Mouse (Mus musculus) thymus, postnatal 14 days (tissue): Measurements from ENCODE around the gene Flt1.

Experiments used
- DNase-seq: peaks from one replicate; pipeline ENCODE4 v3.0.0; 2021

The Flt1 gene

DNA sequence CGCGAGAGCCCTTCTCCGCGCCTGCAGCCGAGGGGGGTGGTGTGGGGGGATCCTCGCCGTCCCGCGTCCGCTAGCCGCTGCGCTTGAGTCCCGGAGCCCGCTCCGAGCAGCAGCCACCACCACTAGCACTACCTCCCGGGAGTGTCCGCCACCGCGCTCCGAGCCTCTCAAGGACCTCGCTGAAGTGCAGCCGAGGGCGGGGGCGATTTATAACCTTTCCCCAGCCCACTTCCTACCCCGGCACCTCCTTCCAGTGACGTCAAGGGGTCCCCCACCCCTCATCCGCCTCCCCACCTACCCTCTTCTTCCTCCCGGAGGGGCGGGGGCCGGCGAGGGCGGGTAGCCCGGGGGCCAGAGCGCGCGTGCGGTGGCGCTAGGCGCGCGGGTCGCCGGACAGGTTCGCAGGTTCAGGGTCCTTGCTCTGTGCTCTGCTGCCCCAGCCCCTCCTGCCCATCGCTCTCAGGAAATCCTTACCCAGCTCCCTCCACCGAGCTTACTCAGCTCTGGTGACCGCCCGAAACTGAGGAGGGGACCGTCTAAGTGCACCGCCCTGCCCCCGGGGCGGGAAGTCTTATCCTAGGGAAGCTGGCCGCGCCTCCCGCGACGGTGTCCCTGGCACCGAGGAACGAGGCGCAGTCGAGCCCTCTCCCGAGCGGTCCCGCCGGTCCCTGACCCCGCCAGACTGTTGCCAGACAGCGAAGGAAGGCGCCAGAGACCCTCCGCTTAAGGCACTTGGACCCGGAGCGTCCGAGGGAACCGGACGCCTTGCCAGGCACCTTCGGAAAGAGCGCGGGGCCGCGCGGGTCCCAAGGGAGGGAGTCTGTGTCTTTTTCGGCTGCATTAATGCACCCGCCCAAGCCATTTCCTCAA is at the start of gene Flt1:
Gene Flt1 (minus strand): TSS at position 181 of the 870 bp plus-strand sequence.
- peak; percentile 17 for DNase-seq

- no peak for DNase-seq
Measured at GRCm38 (mm10) chr5:147775222-147775621, 49.4 kb upstream of the Flt1 start.

DNA sequence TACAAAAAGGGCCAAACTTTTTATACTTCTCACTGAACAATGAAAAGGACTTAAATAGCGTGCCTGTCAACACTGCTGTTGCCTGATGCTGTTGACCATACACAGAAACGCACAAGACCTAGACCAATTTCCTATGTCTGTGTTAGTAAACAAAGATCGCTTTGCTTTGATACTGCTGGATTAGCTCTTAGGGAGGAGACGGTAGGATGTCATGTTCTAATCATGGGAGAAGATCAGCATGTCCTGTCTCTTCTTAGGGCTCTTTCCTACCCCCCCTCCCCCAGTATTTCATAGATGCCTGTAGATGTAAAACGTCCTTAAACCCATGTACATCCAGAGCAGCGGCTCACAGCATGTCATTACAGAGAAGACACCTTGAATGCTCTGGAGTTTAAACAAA is 44.1 kb upstream of the Flt1 start:
- no peak for DNase-seq

DNA sequence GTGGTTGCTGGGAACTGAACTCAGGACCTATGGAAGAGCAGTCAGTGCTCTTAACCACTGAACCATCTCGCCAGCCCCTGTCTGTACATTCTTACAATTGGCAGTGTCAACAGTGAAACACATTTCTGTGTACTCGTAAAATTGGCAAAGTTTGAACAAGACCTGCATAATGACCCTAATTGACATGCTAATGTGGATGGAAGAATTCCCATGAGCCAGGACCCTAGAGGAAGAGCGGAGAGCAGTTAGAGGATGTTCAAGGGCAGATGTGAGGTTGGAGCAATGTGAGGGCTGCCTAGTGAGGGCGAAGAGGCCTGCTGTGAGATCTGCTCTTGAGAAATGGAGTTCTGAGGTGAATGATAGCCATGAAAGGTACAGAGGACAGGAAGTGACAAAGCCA is 38.2 kb upstream of the Flt1 start:
- DNase-seq, result no peak

GRCm38 (mm10) chr5:147761984-147762383 is 36.2 kb upstream of the Flt1 start:
- no peak for DNase-seq

DNA sequence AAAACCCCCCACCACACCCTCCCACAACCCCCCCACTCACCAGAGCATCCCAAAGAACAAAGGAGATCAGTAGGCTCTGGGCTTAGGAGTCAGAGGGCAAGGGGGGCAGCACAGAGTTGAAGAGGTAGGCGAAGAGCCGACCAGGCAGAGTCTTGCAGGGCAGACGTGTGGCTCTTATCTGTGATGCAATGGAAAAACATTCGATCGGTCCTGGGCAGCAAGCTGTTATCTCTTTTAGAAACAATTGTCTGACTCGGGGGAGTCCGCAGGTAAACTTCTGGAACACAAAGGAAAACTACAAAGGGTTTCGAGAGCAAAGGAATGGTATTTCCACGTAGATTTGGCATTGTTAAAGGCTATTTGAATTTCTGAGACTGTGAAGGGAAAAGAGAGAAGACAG is 35.5 kb upstream of the Flt1 start:
- DNase-seq, result no peak

GRCm38 (mm10) chr5:147758640-147759319 is 33.0 kb upstream of the Flt1 start:
- DNase-seq, result no peak

DNA sequence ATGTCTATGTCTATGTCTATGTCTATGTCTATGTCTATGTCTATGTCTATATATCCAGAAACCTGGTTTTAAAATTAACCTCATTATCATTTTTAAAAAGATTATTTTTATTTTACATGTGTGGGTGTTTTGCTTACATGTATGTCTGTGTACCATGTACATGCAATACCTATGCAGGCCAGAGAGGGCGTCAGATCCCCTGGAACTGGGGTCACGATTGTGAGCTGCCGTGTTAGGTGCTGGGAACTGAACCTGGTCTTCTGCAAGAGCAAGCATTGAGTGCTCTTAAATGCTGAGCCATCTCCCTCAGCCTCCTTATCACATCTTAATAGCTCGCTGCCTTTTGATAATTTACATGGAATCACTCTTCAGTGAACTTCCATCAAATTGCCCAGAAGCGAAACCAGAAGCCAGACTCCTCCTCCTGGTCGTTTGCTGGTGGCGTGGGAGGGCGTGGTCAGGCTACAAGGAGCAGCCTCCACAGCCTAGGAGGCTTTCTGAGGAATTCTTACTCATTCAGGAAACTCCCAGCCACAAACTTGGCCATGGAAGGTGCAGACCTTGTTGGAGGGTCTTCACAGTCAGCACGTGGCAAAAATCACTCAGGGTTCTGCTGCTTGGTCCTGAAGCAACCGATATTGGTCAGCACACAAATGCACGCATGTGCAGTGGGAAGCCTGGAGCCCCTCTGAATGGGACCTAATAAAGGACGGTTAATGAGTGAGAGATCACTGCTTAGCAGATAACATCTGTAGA is 32.2 kb upstream of the Flt1 start:
- DNase-seq, result no peak

DNA sequence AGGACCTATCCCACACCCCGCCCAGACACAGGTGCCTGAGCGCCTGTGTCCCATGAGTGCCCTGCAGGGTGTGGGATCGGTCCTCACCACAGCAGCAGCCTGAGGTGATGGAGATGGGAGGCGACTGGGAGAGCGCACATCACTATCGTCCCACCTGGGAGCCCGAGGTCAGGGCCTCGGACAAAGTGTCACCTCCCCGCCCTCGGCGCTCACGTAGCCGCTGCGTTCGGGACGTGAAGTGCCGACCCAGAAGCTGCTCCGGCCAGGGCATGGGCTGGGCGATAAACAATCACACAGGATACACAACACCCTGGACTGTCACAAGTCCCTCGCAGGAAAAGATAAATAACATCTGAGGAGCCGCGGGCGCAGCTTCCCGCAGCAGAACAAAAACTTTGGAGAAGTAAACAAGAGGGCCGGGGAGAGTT is 27.1 kb upstream of the Flt1 start:
- DNase-seq, result no peak

GRCm38 (mm10) chr5:147751673-147752130 is 25.9 kb upstream of the Flt1 start:
- DNase-seq, result no peak

DNA sequence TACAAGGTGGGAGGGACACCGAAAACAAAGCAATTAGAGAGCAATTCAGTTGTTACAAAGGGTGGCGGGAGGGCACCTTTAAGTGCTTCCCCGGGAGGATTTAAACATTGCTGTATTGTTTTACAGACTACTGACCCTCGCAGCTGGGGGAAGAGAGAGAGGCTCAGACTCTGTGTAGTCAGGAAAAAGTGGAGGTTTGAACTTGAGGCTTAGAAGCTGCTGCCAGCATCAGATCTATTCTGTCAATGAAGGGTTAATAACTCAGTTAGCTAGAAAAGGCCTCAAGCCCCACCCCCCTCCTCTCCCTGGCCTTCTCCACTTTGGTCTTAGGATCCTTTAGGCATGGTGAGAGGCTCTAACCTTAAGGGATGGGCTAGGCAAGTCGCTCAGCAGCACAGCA is 24.2 kb upstream of the Flt1 start:
- DNase-seq, result no peak

DNA sequence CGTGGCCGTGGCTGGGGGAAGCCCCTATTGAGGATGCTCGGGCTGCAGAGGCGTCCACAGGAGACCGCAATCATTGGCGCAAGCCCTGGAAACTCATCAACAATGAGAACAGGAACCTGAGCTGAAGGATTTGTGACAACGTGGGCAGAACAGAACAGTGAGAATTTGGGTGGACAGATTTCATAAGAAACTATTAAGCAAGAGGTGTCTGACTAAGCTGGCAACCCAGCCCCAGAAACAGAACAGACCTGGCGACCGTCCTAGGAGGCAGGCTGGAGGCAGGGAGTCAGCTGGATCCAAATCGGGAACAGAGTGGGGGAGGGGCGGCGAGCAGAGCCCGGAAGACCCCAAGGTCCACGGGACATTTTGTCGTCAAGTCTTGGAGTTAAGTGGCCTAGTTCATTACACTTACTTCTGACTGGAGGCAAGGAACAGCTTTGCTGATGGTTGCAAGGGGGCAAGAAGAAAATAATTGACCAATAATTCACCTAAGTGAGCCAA is 22.3 kb upstream of the Flt1 start:
- DNase-seq, result no peak

GRCm38 (mm10) chr5:147744900-147745653 is 19.3 kb upstream of the Flt1 start:
- DNase-seq, result no peak

DNA sequence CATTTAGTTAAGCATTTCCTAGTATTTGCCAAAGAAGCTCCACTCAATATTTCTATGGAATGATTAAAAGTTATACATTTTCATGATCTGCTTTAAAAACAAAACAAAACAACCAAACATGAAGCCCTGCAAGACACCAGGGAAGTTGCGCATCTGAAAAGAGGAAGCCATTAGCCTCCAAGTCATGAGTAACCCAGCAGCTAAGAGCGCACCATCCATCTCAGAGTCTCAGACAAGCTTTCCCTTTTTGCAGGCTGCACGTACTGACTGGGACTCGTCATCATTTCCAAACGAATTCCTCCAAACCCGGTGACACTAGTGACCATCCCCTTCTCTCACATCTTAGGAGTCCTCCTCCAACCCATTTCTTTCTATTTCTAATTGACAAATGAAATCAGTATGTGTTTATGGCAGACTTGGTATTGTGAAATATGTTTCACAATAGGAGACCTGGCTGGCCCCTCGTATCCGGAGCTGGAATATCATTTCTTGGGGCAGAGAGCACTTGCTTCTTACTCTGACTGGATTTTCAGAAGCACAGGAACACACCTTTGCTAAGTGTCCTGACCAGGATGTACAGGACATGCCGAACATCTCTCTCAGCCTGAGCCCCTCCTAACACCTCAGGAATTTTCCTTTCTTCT is 16.8 kb upstream of the Flt1 start:
- DNase-seq, result no peak

GRCm38 (mm10) chr5:147736766-147737280 is 11.0 kb upstream of the Flt1 start:
- no peak for DNase-seq

DNA sequence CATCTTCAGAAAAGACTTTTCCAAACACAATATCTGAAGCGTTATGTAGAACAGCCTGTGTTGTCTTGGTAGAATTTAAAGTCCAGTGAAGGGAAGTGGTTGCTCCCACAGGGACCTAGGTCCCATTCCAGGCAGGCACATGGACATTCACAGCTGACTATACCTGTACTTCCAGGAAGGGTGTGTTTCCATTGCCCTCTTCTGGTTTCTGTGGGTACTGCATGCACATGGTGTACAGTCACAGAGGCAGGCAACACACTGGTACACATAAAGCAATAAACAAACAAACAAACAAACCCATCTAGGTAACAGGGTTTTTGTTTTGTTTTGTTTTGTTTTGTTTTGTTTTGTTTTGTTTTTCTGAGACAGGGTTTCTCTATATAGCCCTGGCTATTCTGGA is 7.9 kb upstream of the Flt1 start:
- DNase-seq, result peak; percentile 36

DNA sequence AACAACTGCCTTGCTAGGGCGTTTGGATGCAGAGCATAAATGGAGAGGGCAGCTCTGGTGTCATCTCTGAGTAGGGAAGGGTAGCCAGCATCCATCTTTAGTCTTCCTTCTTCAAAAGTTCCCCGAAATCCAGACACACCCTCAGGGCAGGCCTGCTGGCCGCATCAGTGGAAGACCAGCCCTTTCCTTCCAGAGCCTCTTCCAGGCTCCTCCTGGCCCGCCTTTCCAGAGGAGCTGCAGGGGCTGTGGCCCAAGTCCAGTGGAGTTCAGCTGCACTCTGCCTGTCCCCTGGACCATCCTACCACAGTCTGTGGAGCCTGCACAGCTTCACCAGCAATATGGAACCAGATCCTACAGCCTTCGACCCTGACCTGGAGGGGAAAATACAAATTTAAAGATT is 7.1 kb upstream of the Flt1 start:
- DNase-seq, result no peak

DNA sequence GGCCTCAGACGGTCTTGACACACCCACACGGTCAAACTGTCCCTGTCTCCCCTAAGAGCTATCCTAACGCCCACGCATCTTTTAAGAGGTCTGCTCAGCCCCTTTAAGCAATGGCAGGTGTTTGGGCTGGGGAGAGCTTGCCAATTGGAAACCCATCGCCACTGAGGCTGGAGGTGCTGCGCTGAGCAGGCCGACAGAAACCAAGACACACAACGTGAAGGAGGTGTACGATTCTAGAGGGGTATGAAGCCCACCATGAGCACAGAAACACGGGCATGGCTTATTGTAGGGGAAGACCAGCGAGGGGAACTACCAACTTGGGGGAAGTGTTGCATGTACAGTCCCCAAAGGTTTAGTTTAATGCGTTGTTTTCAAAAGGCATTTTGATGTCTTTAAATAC is 1.7 kb upstream of the Flt1 start:
- DNase-seq, result no peak

- DNase-seq, result no peak
Measured at GRCm38 (mm10) chr5:147726701-147727393, 1.0 kb upstream of the Flt1 start.

DNA sequence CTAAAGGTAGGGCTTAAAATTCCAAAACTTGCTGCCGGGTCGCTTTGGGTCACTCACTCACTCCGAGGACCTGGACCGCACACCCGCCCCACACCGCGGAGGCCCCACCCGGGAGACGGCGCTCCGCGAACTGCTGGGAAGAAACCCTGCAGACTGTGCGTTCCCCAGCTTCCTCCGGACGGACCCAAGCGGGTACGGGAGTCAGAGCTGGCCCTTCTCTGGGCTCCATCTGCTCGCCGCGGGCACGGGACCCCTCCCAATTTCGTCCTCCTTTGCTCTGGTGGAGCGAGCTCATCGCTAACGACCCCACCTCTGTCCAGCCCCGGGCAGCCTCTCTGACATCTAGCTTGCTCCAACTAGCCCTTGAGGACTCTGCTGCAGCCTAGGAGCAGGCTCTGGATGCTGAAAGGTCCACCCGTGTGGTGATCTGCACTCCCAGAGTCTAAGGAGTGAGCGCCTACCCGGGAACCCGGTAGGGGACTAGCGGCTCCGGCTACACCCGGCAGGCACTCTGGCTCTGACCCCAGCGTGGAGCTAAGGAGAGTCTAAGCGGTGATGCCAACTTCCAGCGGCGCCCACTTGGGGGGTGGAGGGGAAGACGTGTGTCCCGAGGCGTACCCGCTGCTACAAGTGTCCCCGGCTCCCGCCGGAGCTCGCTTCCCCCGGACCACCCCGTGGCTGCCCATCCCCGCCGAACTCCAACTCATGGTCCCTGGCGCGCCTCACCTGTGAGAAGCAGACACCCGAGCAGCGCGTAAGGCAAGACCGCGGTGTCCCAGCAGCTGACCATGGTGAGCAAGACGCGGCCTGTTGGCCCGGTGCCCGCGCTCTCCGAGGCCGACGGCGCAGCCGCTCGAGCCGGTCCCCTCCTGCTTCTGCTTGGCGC is 623 bp downstream of the Flt1 start:
- DNase-seq, result no peak
